In the genomic region with DNA sequence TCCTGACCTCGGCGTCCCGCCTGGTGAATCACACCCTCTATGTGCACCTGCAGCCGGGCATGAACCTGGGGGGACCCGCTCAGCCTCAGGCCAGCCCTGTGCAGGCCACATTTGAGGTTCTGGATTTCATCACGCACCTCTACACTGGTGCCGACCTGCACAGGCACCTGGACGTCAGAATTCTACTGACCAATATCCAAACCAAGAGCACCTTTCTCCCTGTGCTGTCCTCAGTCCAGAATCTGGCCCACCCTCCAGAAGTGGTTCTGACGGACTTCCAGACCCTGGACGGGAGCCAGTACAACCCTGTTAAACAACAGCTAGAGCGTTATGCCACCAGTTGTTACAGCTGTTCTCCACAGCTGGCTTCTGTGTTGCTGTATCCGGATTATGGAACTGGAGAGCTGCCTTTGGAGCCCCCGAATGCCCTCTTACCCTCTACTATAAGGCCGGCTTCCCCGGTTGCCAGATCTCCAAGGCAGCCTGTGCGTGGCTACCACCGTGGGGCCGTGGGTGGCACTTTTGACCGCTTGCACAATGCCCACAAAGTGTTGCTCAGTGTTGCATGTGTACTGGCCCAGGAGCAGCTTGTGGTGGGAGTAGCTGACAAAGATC, we compare ENCODE assay signal across 8 mouse cellular contexts. TPM values are rescaled to one million over a fixed set of nuclear protein-coding genes. Genes with fewer than 3 reads are reported as not detected.
DNase-seq lines count a peak whose midpoint lies in the region; ATAC-seq and TF ChIP-seq lines count a peak whose summit lies in the region.

No protein-coding gene starts in this region.

- no peaks in the 10 kb centered on the region for H3K36me3 ChIP-seq in ES-Bruce4 (ENCODE audit: control insufficient read depth, insufficient read depth, low read length, poor library complexity, severe bottlenecking)
- 0 out of 2 replicates have a peak, but pooled peaks cover 5% of the 10 kb centered on the region for H3K36me3 ChIP-seq in heart, embryonic 15.5 days
- H3K36me3 ChIP-seq in limb, embryonic 10.5 days = peaks cover 22% of the 10 kb centered on the region
- peaks cover 6% of the 10 kb centered on the region; the same call in 1 of the 2 replicates for H3K36me3 ChIP-seq in neural tube, embryonic 13.5 days

- ATAC-seq in heart, embryonic 15.5 days (replicated peaks; ENCODE audit: insufficient number of reproducible peaks, insufficient read depth, low FRiP score, low read depth) = no peak
- ATAC-seq in neural tube, embryonic 13.5 days (ENCODE audit: low read depth) = no peak; the same call in 1 of the 2 replicates

- H3K9me3 ChIP-seq in ES-Bruce4 (replicated peaks; ENCODE audit: control insufficient read depth, insufficient read depth, low read length, poor library complexity, severe bottlenecking) = no peaks in the 10 kb centered on the region
- H3K9me3 ChIP-seq in heart, embryonic 15.5 days (replicated peaks) = no peaks in the 10 kb centered on the region
- no peaks in the 10 kb centered on the region for H3K9me3 ChIP-seq in limb, embryonic 10.5 days (replicated peaks)
- no peaks in the 10 kb centered on the region for H3K9me3 ChIP-seq in neural tube, embryonic 13.5 days

- H3K9ac ChIP-seq in ES-Bruce4 (ENCODE audit: low read depth, poor library complexity, severe bottlenecking) = peak overlapping the region; percentile 75
- H3K9ac ChIP-seq in heart, embryonic 15.5 days = peak overlapping the region; percentile 76
- peak overlapping the region; percentile 95 for H3K9ac ChIP-seq in neural tube, embryonic 13.5 days

- H3K27ac ChIP-seq in ES-Bruce4 (ENCODE audit: insufficient read depth, low read length) = no peak overlapping the region
- peak overlapping the region; percentile 90 for H3K27ac ChIP-seq in heart, embryonic 15.5 days
- peak overlapping the region; percentile 87 for H3K27ac ChIP-seq in limb, embryonic 10.5 days
- H3K27ac ChIP-seq in neural tube, embryonic 13.5 days (replicated peaks) = peak overlapping the region; percentile 92

- DNase-seq in cerebellum, adult 9-11 months = peak; percentile 79
- no peak for DNase-seq in cerebellum, adult 11 months
- no peak for DNase-seq in limb, embryonic 10.5 days (ENCODE audit: low spot score)
- no peak for DNase-seq in layer of hippocampus, adult 18-20 months (ENCODE audit: low spot score in 2 of 2)
- DNase-seq in left cerebral cortex, adult 9 months (ENCODE audit: low spot score in 2 of 2) = no peak

- no peak for TF ChIP-seq POLR2A in ES-Bruce4 (IDR thresholded peaks at IDR 0.05; ENCODE audit: insufficient read depth, low read length)

- peak overlapping the region; percentile 81 for H3K4me3 ChIP-seq in ES-Bruce4 (ENCODE audit: low read depth, low read length)
- H3K4me3 ChIP-seq in heart, embryonic 15.5 days = peak overlapping the region; percentile 71
- peak overlapping the region; percentile 66 for H3K4me3 ChIP-seq in limb, embryonic 10.5 days
- peak overlapping the region; percentile 69 for H3K4me3 ChIP-seq in neural tube, embryonic 13.5 days

- 0 out of 2 replicates have a peak, but pooled peaks cover 2% of the 10 kb centered on the region for H3K27me3 ChIP-seq in ES-Bruce4 (ENCODE audit: control insufficient read depth, insufficient read depth, low read length, poor library complexity, severe bottlenecking)
- peaks cover 30% of the 10 kb centered on the region for H3K27me3 ChIP-seq in heart, embryonic 15.5 days
- peaks cover 38% of the 10 kb centered on the region for H3K27me3 ChIP-seq in limb, embryonic 10.5 days (ENCODE audit: low read depth, poor library complexity, severe bottlenecking)
- peaks cover 32% of the 10 kb centered on the region for H3K27me3 ChIP-seq in neural tube, embryonic 13.5 days

- 36% methylated on average over 19 of the region's 19 CpGs for WGBS in heart, embryonic 15.5 days
- WGBS in limb, embryonic 10.5 days = 42% methylated on average over 19 of the region's 19 CpGs
- WGBS in neural tube, embryonic 13.5 days = 28% methylated on average over 19 of the region's 19 CpGs

- peaks cover 3% of the 10 kb centered on the region for H3K4me1 ChIP-seq in ES-Bruce4 (ENCODE audit: control insufficient read depth, insufficient read depth, low read length)
- peaks cover 48% of the 10 kb centered on the region for H3K4me1 ChIP-seq in heart, embryonic 15.5 days (replicated peaks)
- H3K4me1 ChIP-seq in limb, embryonic 10.5 days = peaks cover 43% of the 10 kb centered on the region
- peaks cover 54% of the 10 kb centered on the region for H3K4me1 ChIP-seq in neural tube, embryonic 13.5 days (replicated peaks)

- no peak for TF ChIP-seq EP300 in ES-Bruce4 (IDR thresholded peaks at IDR 0.05; ENCODE audit: insufficient read depth, low read depth, low read length)

- H3K4me2 ChIP-seq in heart, embryonic 15.5 days = peak overlapping the region; percentile 93
- H3K4me2 ChIP-seq in neural tube, embryonic 13.5 days = peak overlapping the region; percentile 99

- no peak for TF ChIP-seq CTCF in ES-Bruce4 (IDR thresholded peaks at IDR 0.05; ENCODE audit: low read depth, low read length)

RNA-seq across cellular contexts. Expression of a gene that starts 0.8 kb away (rescaled TPM):
- polyA plus RNA-seq in ES-Bruce4 (2011; ENCODE audit: insufficient read depth, insufficient read length, low read depth, missing spikeins) = 21.7 and 24.5 TPM in 2 replicates
- polyA plus RNA-seq in heart, embryonic 15.5 days (2015; fragmentation: Nextera tagmentation; extraction: Ambion mirVana) = 26.6 and 29.0 TPM in 2 replicates
- 42.3 and 45.3 TPM in 2 replicates for polyA plus RNA-seq in limb, embryonic 10.5 days (2016; fragmentation: Nextera tagmentation; extraction: Ambion mirVana)
- polyA plus RNA-seq in neural tube, embryonic 13.5 days (2015; fragmentation: Nextera tagmentation; extraction: Ambion mirVana) = 39.9 and 45.5 TPM in 2 replicates
- 10 to 100 TPM; 24.5 to 25.7 TPM for total RNA-seq in layer of hippocampus, adult 18-20 months (2021)

RNA-seq across cellular contexts. Expression of a gene that starts 3.9 kb away (rescaled TPM):
- 40.5 and 44.8 TPM in 2 replicates for polyA plus RNA-seq in ES-Bruce4 (2011; ENCODE audit: insufficient read depth, insufficient read length, low read depth, missing spikeins)
- 34.5 and 38.8 TPM in 2 replicates for polyA plus RNA-seq in heart, embryonic 15.5 days (2015; fragmentation: Nextera tagmentation; extraction: Ambion mirVana)
- polyA plus RNA-seq in limb, embryonic 10.5 days (2016; fragmentation: Nextera tagmentation; extraction: Ambion mirVana) = 41.3 and 49.6 TPM in 2 replicates
- polyA plus RNA-seq in neural tube, embryonic 13.5 days (2015; fragmentation: Nextera tagmentation; extraction: Ambion mirVana) = 87.3 and 96.9 TPM in 2 replicates
- total RNA-seq in layer of hippocampus, adult 18-20 months (2021) = 10 to 100 TPM; 41.6 to 44.3 TPM

RNA-seq across cellular contexts. Expression of a gene that starts 5.0 kb away (rescaled TPM):
- polyA plus RNA-seq in ES-Bruce4 (2011; ENCODE audit: insufficient read depth, insufficient read length, low read depth, missing spikeins) = 1.0 TPM in 1 of 2 replicates, not detected in the other
- not detected in 2 replicates for polyA plus RNA-seq in heart, embryonic 15.5 days (2015; fragmentation: Nextera tagmentation; extraction: Ambion mirVana)
- not detected in 2 replicates for polyA plus RNA-seq in limb, embryonic 10.5 days (2016; fragmentation: Nextera tagmentation; extraction: Ambion mirVana)
- 0.37 and 0.47 TPM in 2 replicates for polyA plus RNA-seq in neural tube, embryonic 13.5 days (2015; fragmentation: Nextera tagmentation; extraction: Ambion mirVana)
- 1 to 10 TPM in 1 of 2 experiments, under 1 TPM in 1; 0.66 to 1.5 TPM for total RNA-seq in layer of hippocampus, adult 18-20 months (2021)

RNA-seq across cellular contexts. Expression of a gene that starts 12.0 kb away (rescaled TPM):
- 35.1 and 35.3 TPM in 2 replicates for polyA plus RNA-seq in ES-Bruce4 (2011; ENCODE audit: insufficient read depth, insufficient read length, low read depth, missing spikeins)
- 16.6 and 20.0 TPM in 2 replicates for polyA plus RNA-seq in heart, embryonic 15.5 days (2015; fragmentation: Nextera tagmentation; extraction: Ambion mirVana)
- polyA plus RNA-seq in limb, embryonic 10.5 days (2016; fragmentation: Nextera tagmentation; extraction: Ambion mirVana) = 73.1 and 74.0 TPM in 2 replicates
- polyA plus RNA-seq in neural tube, embryonic 13.5 days (2015; fragmentation: Nextera tagmentation; extraction: Ambion mirVana) = 20.5 and 23.7 TPM in 2 replicates
- total RNA-seq in layer of hippocampus, adult 18-20 months (2021) = 1 to 10 TPM; 3.4 to 5.4 TPM

RNA-seq across cellular contexts. Expression of a gene that starts 13.4 kb away (rescaled TPM):
- 7.3 and 7.9 TPM in 2 replicates for polyA plus RNA-seq in ES-Bruce4 (2011; ENCODE audit: insufficient read depth, insufficient read length, low read depth, missing spikeins)
- polyA plus RNA-seq in heart, embryonic 15.5 days (2015; fragmentation: Nextera tagmentation; extraction: Ambion mirVana) = 11.6 and 16.3 TPM in 2 replicates
- 4.9 and 5.9 TPM in 2 replicates for polyA plus RNA-seq in limb, embryonic 10.5 days (2016; fragmentation: Nextera tagmentation; extraction: Ambion mirVana)
- polyA plus RNA-seq in neural tube, embryonic 13.5 days (2015; fragmentation: Nextera tagmentation; extraction: Ambion mirVana) = 9.0 and 9.4 TPM in 2 replicates
- total RNA-seq in layer of hippocampus, adult 18-20 months (2021) = 1 to 10 TPM; 6.9 to 8.6 TPM
